Mouse (Mus musculus) CH12.LX (cell line): ENCODE results near the gene Fuom. TPM values are rescaled to one million over a fixed set of nuclear protein-coding genes. Genes with fewer than 3 reads are reported as not detected.

Experiments used
- DNase-seq: peaks from one replicate; pipeline ENCODE4 v3.0.0-alpha.2; 2013; ENCODE audit errors: extremely low read depth
- H3K27ac ChIP-seq: 2 replicates; pipeline ENCODE4 v1.5.1; 2012; ENCODE audit warnings: low read depth, mild to moderate bottlenecking, control low read depth, moderate library complexity; ENCODE audit not compliant: insufficient read depth
- H3K27me3 ChIP-seq: replicated peaks from 2 replicates; pipeline ENCODE3; 2012; ENCODE audit warnings: inconsistent platforms
- H3K36me3 ChIP-seq, 2 experiments: replicated peaks in 1 of 2; 2 replicates each; pipeline versions ENCODE3 to v1.6.1; 2012; ENCODE audit warnings: inconsistent platforms in 1 of 2, low read length in 1 of 2, mild to moderate bottlenecking in 1 of 2, mixed read lengths in 1 of 2, moderate library complexity in 1 of 2; ENCODE audit not compliant: control insufficient read depth in 1 of 2, insufficient read depth in 1 of 2
- H3K4me1 ChIP-seq, 2 experiments: 2 replicates each; pipeline ENCODE4 v1.6.1; 2012; ENCODE audit warnings: inconsistent platforms in 1 of 2, moderate library complexity in 1 of 2; ENCODE audit not compliant: insufficient read depth in 2 of 2, control insufficient read depth in 1 of 2
- H3K4me2 ChIP-seq: 2 replicates; pipeline ENCODE4 v1.6.1; 2012; ENCODE audit warnings: low read depth, mild to moderate bottlenecking, control low read depth; ENCODE audit not compliant: poor library complexity, insufficient read depth, severe bottlenecking
- H3K4me3 ChIP-seq, 3 experiments: fragments of 150-350 bp in 1 of 3; sonication (generic) in 1 of 3; replicated peaks in 1 of 3; 2 replicates each; pipeline versions ENCODE3 to v1.5.1; 2011 to 2012; ENCODE audit warnings: low read depth in 2 of 3, low read length in 2 of 3, mild to moderate bottlenecking in 2 of 3, moderate library complexity in 2 of 3, control low read depth in 1 of 3, improper control_type of control experiment in 1 of 3, inconsistent platforms in 1 of 3, mixed read lengths in 1 of 3; ENCODE audit not compliant: poor library complexity in 1 of 3
- H3K79me2 ChIP-seq: replicated peaks from 2 replicates; pipeline ENCODE4 v1.6.1; 2012; ENCODE audit warnings: mild to moderate bottlenecking, moderate library complexity; ENCODE audit not compliant: control insufficient read depth, poor library complexity, insufficient read depth, severe bottlenecking; ENCODE audit errors: extremely low read depth
- H3K9ac ChIP-seq: 2 replicates; pipeline ENCODE4 v1.6.1; 2012; ENCODE audit warnings: low read depth, mild to moderate bottlenecking, control low read depth, moderate library complexity; ENCODE audit not compliant: insufficient read depth
- H3K9me3 ChIP-seq: replicated peaks from 2 replicates; pipeline ENCODE3; 2012; ENCODE audit warnings: low read length, inconsistent platforms, mixed read lengths
- BHLHE40 ChIP-seq: IDR thresholded peaks from 2 replicates; pipeline ENCODE4 v1.6.1; 2011; ENCODE audit warnings: mild to moderate bottlenecking, low read depth, low read length, improper control_type of control experiment
- CHD1 ChIP-seq: IDR thresholded peaks from 2 replicates; pipeline ENCODE4 v1.6.1; 2012; ENCODE audit warnings: low read depth, low read length, improper control_type of control experiment, inconsistent platforms
- CHD2 ChIP-seq: IDR thresholded peaks from 2 replicates; pipeline ENCODE4 v1.6.1; 2011; ENCODE audit warnings: low read length, improper control_type of control experiment
- CTCF ChIP-seq, 2 experiments: IDR thresholded peaks in 1 of 2; conservative IDR thresholded peaks in 1 of 2; 2 replicates each; pipeline ENCODE4 v1.5.1; 2011 to 2012; ENCODE audit warnings: low read depth in 2 of 2, low read length in 2 of 2, improper control_type of control experiment in 1 of 2, inconsistent platforms in 1 of 2, mild to moderate bottlenecking in 1 of 2, moderate library complexity in 1 of 2
- E2F4 ChIP-seq: IDR thresholded peaks from 2 replicates; pipeline ENCODE4 v1.6.1; 2011; ENCODE audit warnings: low read depth, low read length, improper control_type of control experiment; ENCODE audit not compliant: insufficient replicate concordance
- ELF1 ChIP-seq: IDR thresholded peaks from 2 replicates; pipeline ENCODE4 v1.6.1; 2014; ENCODE audit warnings: low read depth, mild to moderate bottlenecking, inconsistent platforms, low read length, improper control_type of control experiment
- EP300 ChIP-seq: IDR thresholded peaks from 2 replicates; pipeline ENCODE4 v1.6.1; 2011; ENCODE audit warnings: low read length, improper control_type of control experiment
- ETS1 ChIP-seq: conservative IDR thresholded peaks from 2 replicates; pipeline ENCODE4 v1.6.1; 2012; ENCODE audit warnings: low read depth, mild to moderate bottlenecking, inconsistent platforms, low read length, improper control_type of control experiment, moderate library complexity
- GABPA ChIP-seq: IDR thresholded peaks from 2 replicates; pipeline ENCODE4 v1.6.1; 2012; ENCODE audit warnings: low read depth, low read length, improper control_type of control experiment, inconsistent platforms; ENCODE audit not compliant: insufficient replicate concordance
- HCFC1 ChIP-seq: IDR thresholded peaks from 2 replicates; pipeline ENCODE4 v1.6.1; 2012; ENCODE audit warnings: low read depth, mild to moderate bottlenecking, inconsistent platforms, low read length, improper control_type of control experiment
- IRF4 ChIP-seq: IDR thresholded peaks from 2 replicates; pipeline ENCODE4 v1.6.1; 2014; ENCODE audit warnings: low read depth, mild to moderate bottlenecking, inconsistent platforms, low read length, improper control_type of control experiment
- JUN ChIP-seq: IDR thresholded peaks from 2 replicates; pipeline ENCODE4 v1.6.1; 2011; ENCODE audit warnings: low read depth, mild to moderate bottlenecking, low read length, improper control_type of control experiment, moderate library complexity; ENCODE audit not compliant: insufficient read depth
- JUND ChIP-seq: conservative IDR thresholded peaks from 2 replicates; pipeline ENCODE4 v1.6.1; 2011; ENCODE audit warnings: low read depth, low read length, improper control_type of control experiment
- KAT2A ChIP-seq: IDR thresholded peaks from 2 replicates; pipeline ENCODE4 v1.6.1; 2012; ENCODE audit warnings: low read length, improper control_type of control experiment, inconsistent platforms; ENCODE audit not compliant: insufficient replicate concordance
- MAFK ChIP-seq: IDR thresholded peaks from 2 replicates; pipeline ENCODE4 v1.6.1; 2011; ENCODE audit warnings: low read length, improper control_type of control experiment; ENCODE audit not compliant: insufficient replicate concordance
- MAX ChIP-seq: IDR thresholded peaks from 2 replicates; pipeline ENCODE4 v1.6.1; 2011; ENCODE audit warnings: low read length, improper control_type of control experiment
- MAZ ChIP-seq: IDR thresholded peaks from 2 replicates; pipeline ENCODE4 v1.6.1; 2012; ENCODE audit warnings: low read depth, mild to moderate bottlenecking, inconsistent platforms, low read length, improper control_type of control experiment, moderate library complexity
- MEF2A ChIP-seq: IDR thresholded peaks from 2 replicates; pipeline ENCODE4 v1.6.1; 2014; ENCODE audit warnings: low read depth, mild to moderate bottlenecking, inconsistent platforms, low read length, improper control_type of control experiment, borderline replicate concordance
- MXI1 ChIP-seq: IDR thresholded peaks from 2 replicates; pipeline ENCODE4 v1.6.1; 2011; ENCODE audit warnings: mild to moderate bottlenecking, low read depth, low read length, improper control_type of control experiment
- MYC ChIP-seq: IDR thresholded peaks from 2 replicates; pipeline ENCODE4 v1.6.1; 2011; ENCODE audit warnings: low read depth, mild to moderate bottlenecking, improper control_type of control experiment, low read length
- NELFE ChIP-seq: IDR thresholded peaks from 2 replicates; pipeline ENCODE4 v1.6.1; 2011; ENCODE audit warnings: low read depth, low read length, improper control_type of control experiment
- NRF1 ChIP-seq: IDR thresholded peaks from 2 replicates; pipeline ENCODE4 v1.6.1; 2014; ENCODE audit warnings: low read depth, mild to moderate bottlenecking, inconsistent platforms, low read length, improper control_type of control experiment, moderate library complexity
- PAX5 ChIP-seq: IDR thresholded peaks from 2 replicates; pipeline ENCODE4 v1.6.1; 2012; ENCODE audit warnings: low read length, inconsistent platforms, mixed read lengths
- POLR2A ChIP-seq: IDR thresholded peaks from 2 replicates; pipeline ENCODE4 v1.6.1; 2011; ENCODE audit warnings: low read depth, mild to moderate bottlenecking, improper control_type of control experiment, low read length
- POLR2AphosphoS2 ChIP-seq: IDR thresholded peaks from 2 replicates; pipeline ENCODE4 v1.6.1; 2011; ENCODE audit warnings: low read depth, low read length, improper control_type of control experiment
- RAD21 ChIP-seq: IDR thresholded peaks from 2 replicates; pipeline ENCODE4 v1.6.1; 2011; ENCODE audit warnings: low read depth, mild to moderate bottlenecking, low read length, improper control_type of control experiment, moderate library complexity
- RCOR1 ChIP-seq: conservative IDR thresholded peaks from 2 replicates; pipeline ENCODE4 v1.6.1; 2012; ENCODE audit warnings: low read depth, mild to moderate bottlenecking, inconsistent platforms, low read length, improper control_type of control experiment
- SIN3A ChIP-seq: IDR thresholded peaks from 2 replicates; pipeline ENCODE4 v1.6.1; 2012; ENCODE audit warnings: low read length, improper control_type of control experiment, inconsistent platforms
- SMC3 ChIP-seq: IDR thresholded peaks from 2 replicates; pipeline ENCODE4 v1.6.1; 2011; ENCODE audit warnings: low read depth, low read length, improper control_type of control experiment
- TBP ChIP-seq: conservative IDR thresholded peaks from 2 replicates; pipeline ENCODE4 v1.6.1; 2011; ENCODE audit warnings: low read depth, low read length, improper control_type of control experiment
- TCF12 ChIP-seq: IDR thresholded peaks from 2 replicates; pipeline ENCODE4 v1.6.1; 2014; ENCODE audit warnings: low read depth, mild to moderate bottlenecking, inconsistent platforms, low read length, improper control_type of control experiment
- UBTF ChIP-seq: IDR thresholded peaks from 2 replicates; pipeline ENCODE4 v1.6.1; 2012; ENCODE audit warnings: low read depth, mild to moderate bottlenecking, inconsistent platforms, low read length, improper control_type of control experiment, moderate library complexity
- USF1 ChIP-seq: IDR thresholded peaks from 2 replicates; pipeline ENCODE4 v1.6.1; 2014; ENCODE audit warnings: low read depth, mild to moderate bottlenecking, inconsistent platforms, low read length, improper control_type of control experiment
- USF2 ChIP-seq: conservative IDR thresholded peaks from 2 replicates; pipeline ENCODE4 v1.6.1; 2011; ENCODE audit warnings: low read depth, low read length, improper control_type of control experiment
- ZC3H11A ChIP-seq: IDR thresholded peaks from 2 replicates; pipeline ENCODE4 v1.6.1; 2012; ENCODE audit warnings: low read depth, mild to moderate bottlenecking, inconsistent platforms, low read length, improper control_type of control experiment
- ZKSCAN1 ChIP-seq: IDR thresholded peaks from 2 replicates; pipeline ENCODE4 v1.6.1; 2012; ENCODE audit warnings: low read depth, inconsistent platforms, low read length, improper control_type of control experiment, borderline replicate concordance
- ZMIZ1 ChIP-seq: IDR thresholded peaks from 2 replicates; pipeline ENCODE4 v1.6.1; 2012; ENCODE audit warnings: low read depth, mild to moderate bottlenecking, inconsistent platforms, low read length, improper control_type of control experiment
- ZNF384 ChIP-seq: IDR thresholded peaks from 2 replicates; pipeline ENCODE4 v1.6.1; 2012; ENCODE audit warnings: low read depth, low read length, improper control_type of control experiment, inconsistent platforms
- dilution Hi-C: fragments of 300-500 bp; cut with MboI; formaldehyde crosslinking; loops from 2 replicates; pipeline ENCODE4 v1.14.3; 2020; ENCODE audit warnings: low sequenced_read_pairs; ENCODE audit not compliant: extremely low pct_unique_long_range_greater_than_20kb, extremely low pct_ligation_motif_present
- in situ Hi-C: fragments of 300-500 bp; cut with MboI; formaldehyde crosslinking; loops from 3 replicates; pipeline ENCODE4 v1.14.3; 2019; ENCODE audit warnings: low sequenced_read_pairs, low pct_ligation_motif_present, low pct_unique_long_range_greater_than_20kb, mixed read lengths
- polyA plus RNA-seq: library from polyadenylated mRNA; unstranded; fragments of >175 nt; gene quantifications from 2 replicates; pipeline ENCODE4 v1.2.1, GENCODE M21; 2012; ENCODE audit warnings: low read depth; ENCODE audit not compliant: insufficient read length
- total RNA-seq, 2 experiments: library from RNA; depleted of rRNA; stranded (reverse); fragments of 300-350 nt in 1 of 2; fragments of >200 nt in 1 of 2; gene quantifications; 2 replicates each; pipeline ENCODE4 v1.2.3; 2012 to 2014

Fuom gene
- total and polyA plus RNA-seq, 3 experiments = 0.86 to 1.8 TPM; not detected in 1

DNA sequence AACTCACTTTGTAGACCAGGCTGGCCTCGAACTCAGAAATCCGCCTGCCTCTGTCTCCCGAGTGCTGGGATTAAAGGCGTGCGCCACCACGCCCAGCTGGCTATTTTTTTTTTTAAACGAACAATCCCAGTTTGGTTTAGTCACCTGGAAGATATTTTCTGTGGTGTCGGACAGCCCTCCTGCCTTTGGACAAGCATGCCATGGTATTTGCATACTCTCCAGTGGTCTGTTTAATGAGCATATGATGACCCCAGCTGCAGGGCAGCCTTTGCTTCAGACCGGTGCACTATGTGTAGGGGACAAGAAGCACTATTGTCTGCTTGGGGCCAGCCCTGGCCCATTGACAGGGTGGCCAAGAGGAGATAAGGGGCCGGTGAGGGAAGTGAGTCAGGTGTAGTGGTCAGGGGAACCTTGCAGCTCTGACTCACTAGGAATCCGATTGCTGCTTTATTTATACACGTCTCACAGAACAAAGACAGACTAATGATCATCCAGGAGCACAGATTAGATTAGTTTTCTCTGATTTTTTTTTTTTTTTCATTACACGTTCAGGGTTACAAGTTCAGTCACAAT is 19.2 kb upstream of the Fuom start:
- Histone ChIP-seq H3K4me2 (peak overlapping the region; percentile 30), H3K9ac (no peak overlapping the region), H3K4me3 (no peak overlapping the region), H3K4me1 (peaks cover 18 to 70% of the 10 kb centered on the region in 2 experiments), H3K27me3 (no peaks in the 10 kb centered on the region), H3K36me3 (peaks cover 0 to 6% of the 10 kb centered on the region in 2 experiments), H3K27ac (peak overlapping the region; percentile 51), H3K9me3 (no peaks in the 10 kb centered on the region), H3K79me2 (no peaks in the 10 kb centered on the region; the same call in none of the 2 replicates)
- no peak for DNase-seq
- dilution Hi-C loops = no loop called here
- in situ Hi-C loops = no loop called here
- no peak for TF ChIP-seq TBP
- TF ChIP-seq SIN3A = 0 out of 2 replicates have a peak, but pooled peaks have one; percentile 33
- TF ChIP-seq KAT2A = no peak
- no peak for TF ChIP-seq NELFE
- no peak for TF ChIP-seq MAZ
- no peak for TF ChIP-seq RCOR1
- no peak for TF ChIP-seq MXI1
- no peak for TF ChIP-seq USF2
- no peak for TF ChIP-seq ZC3H11A
- TF ChIP-seq CTCF (conservative IDR thresholded peaks at IDR 0.05 in 1 of 2, IDR thresholded peaks at IDR 0.05 in 1 of 2; ENCODE audit: low read depth in 2 of 2, low read length in 2 of 2) = no peak
- peak; percentile 58 for TF ChIP-seq ETS1
- no peak for TF ChIP-seq ZKSCAN1
- peak; percentile 65 for TF ChIP-seq TCF12
- no peak for TF ChIP-seq USF1
- TF ChIP-seq IRF4 = no peak
- TF ChIP-seq CHD1 = 0 out of 2 replicates have a peak, but pooled peaks have one; percentile 76
- no peak for TF ChIP-seq NRF1
- no peak for TF ChIP-seq POLR2A
- TF ChIP-seq PAX5 = no peak
- no peak for TF ChIP-seq GABPA
- 0 out of 2 replicates have a peak, but pooled peaks have one; percentile 19 for TF ChIP-seq MEF2A
- TF ChIP-seq MAX = no peak
- TF ChIP-seq SMC3 = no peak
- no peak for TF ChIP-seq POLR2AphosphoS2
- no peak for TF ChIP-seq E2F4
- no peak for TF ChIP-seq HCFC1
- TF ChIP-seq ZMIZ1 = no peak
- TF ChIP-seq BHLHE40 = peak; percentile 37; the same call in 1 of the 2 replicates
- TF ChIP-seq UBTF = no peak
- TF ChIP-seq ZNF384 = peak; percentile 47; the same call in 1 of the 2 replicates
- TF ChIP-seq JUND = no peak
- TF ChIP-seq ELF1 = no peak
- no peak for TF ChIP-seq RAD21
- TF ChIP-seq EP300 = no peak; the same call in 1 of the 2 replicates
- no peak for TF ChIP-seq CHD2
- TF ChIP-seq MYC = no peak; the same call in 1 of the 2 replicates
- TF ChIP-seq JUN = no peak
- 0 out of 2 replicates have a peak, but pooled peaks have one; percentile 18 for TF ChIP-seq MAFK
